Mouse (Mus musculus): ENCODE measurements around the gene Ncapg. TPM values are rescaled to one million over a fixed set of nuclear protein-coding genes. Genes with fewer than 3 reads are reported as not detected.

Ncapg gene
- total RNA-seq, 4 experiments from 2014 or later, result 0.21 to 0.78 (median 0.45) TPM

DNA sequence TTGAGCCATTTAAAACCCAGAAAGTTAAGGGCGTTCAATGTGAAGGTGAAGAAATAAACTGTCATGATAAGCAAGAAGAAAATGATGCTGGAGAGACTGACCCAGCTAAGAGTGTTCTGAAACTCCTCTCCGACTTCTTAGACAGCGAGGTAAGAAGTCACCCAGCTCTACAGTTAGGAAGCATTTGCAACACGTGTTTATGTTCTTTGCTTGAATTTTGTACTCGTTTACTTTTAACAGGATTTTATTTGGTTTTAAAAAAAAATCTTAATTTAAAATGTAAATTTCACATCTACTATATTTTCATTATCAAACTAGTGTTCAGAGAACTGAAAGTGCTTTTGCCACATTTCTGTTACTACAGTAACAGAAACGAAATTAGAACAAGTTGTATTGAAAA is 22.0 kb downstream of the Ncapg start:
- DNase-seq (ENCODE audit: low spot score in 2 of 2), result no peak

DNA sequence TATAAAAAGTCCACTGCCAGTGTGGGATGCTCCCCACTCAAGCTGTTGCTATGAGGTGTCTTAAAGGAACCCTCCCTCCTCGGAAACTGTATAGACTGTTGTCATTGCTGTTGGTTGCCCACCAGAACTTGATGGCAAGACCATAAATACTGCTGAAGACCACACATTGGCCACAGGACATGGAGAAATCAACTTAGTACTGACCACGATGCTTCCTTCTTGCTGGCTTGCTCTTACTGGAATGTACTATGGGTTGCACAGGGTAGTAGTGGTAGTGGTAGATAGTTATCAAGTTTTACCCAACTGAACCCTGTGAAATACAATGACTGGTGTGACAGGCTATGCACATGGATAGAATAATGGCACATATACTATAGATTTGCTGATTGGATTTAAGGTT is 37.1 kb downstream of the Ncapg start:
- no peak for DNase-seq (ENCODE audit: low spot score in 2 of 2)

DNA sequence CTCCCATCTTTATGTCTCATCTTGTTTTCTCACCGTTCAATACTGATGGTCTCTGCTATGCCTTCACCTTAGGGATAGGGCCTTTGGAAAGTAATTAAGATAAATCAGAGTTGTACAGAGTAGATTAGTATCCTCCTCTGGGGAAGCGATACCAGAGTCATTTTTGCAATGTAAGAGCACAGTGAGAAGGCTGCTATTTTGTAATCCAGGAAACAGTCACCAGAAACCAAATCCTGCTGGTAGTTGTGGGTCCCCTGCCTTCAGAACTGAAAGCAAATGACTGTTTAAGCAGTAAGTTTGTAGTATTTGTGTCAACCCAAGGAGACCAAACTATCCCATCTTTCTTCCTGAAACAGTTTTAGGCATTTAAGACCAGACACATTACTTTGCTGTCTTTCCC is 39.9 kb downstream of the Ncapg start:
- no peak for DNase-seq (ENCODE audit: low spot score in 2 of 2)

DNA sequence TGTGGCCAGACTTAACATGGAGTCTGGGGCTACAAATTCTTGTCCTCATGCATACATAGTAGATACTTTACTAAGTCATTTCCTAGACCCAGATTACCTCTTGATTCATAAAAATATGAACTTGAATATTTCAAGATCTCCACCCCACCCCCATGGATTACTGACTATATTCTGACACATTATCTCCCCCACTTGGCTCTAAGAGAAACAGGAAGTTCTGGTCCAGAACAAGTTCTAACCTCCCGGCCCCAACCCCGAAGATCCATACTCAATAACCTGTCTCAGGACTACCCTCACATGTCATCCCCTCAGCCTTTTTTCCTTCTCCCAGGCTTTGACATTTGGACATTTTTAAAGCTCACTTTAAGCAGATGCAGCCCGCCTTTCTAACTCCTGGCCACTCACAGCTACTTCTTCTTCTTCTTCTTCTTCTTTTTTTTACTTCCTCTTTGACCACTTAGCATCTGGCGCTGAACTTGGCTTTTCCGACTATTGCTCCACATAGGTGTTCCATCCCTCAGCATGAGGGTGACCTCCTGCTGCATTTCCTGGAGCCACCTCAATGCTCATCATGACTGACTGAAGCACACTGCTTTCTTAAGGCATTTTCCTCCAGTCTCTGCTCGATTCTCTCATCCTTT is 49.2 kb downstream of the Ncapg start:
- no peak for DNase-seq (ENCODE audit: low spot score in 2 of 2)

DNA sequence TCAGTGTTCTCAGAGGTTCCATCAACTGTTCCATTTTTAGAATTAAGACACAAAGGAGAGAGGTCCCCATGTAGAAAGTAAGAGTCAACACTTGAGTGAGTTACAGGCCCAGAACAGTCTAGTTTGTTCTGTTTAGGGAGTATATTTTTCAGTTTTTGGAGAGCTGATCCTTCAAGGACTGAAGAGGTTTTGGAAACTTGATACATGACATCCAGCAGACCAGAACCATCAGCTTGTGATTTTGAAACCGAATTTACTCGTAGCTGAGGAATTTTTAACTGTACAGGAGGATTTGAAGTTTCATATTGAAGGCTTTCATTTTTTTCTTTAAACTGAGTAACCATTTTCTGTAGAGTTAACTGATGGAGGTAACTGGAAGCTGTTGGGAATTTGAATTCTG is 64.0 kb downstream of the Ncapg start:
- no peak for DNase-seq (ENCODE audit: low spot score in 2 of 2)

DNA sequence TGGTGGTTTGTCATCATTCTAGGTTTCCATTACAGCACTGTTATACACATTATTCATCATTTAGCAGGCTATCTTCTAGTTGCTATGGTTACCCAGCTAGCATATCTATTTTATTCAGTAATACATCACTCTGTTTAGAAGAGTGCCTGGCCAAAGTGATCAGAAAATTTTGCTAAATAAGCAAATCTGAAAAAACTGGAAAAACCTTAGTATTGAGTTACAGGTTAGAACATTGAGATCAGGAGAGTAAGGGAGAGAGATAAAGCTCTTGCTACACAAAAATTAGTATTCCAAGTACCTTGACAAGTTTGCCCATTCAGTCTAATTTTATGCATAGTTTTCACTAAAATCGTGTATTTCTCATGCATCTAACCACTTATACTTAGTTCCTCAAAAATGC is 68.2 kb downstream of the Ncapg start:
- DNase-seq (ENCODE audit: low spot score in 2 of 2), result no peak

Other genes starting within 250 kb of the Ncapg start
- gene Qdpr, start 219.7 kb upstream of the Ncapg start, total RNA-seq (2022), result 100 to 1,000 TPM; 198 to 242 (median 219) TPM
- 1 to 10 TPM in 1 of 4 experiments, under 1 TPM in 3; 0.40 to 1.1 (median 0.49) TPM for gene Clrn2, start 216.2 kb upstream of the Ncapg start, total RNA-seq (2022)
- 10 to 100 TPM; 58.1 to 68.9 (median 63.5) TPM for gene Lap3, start 176.5 kb upstream of the Ncapg start, total RNA-seq (2022)
- 100 to 1,000 TPM in 3 of 4 experiments, 10 to 100 TPM in 1; 97.1 to 104 (median 102) TPM for gene Med28, start 149.7 kb upstream of the Ncapg start, total RNA-seq (2022)
- gene Fam184b, start 30.3 kb upstream of the Ncapg start, total RNA-seq (2022), result 10 to 100 TPM; 10.2 to 12.9 (median 11.5) TPM
- gene Lcorl, start 187.7 kb downstream of the Ncapg start, total RNA-seq (2022), result 10 to 100 TPM; 25.7 to 35.7 (median 31.8) TPM

Data from left cerebral cortex, adult 8-10 months (tissue).